Mouse (Mus musculus) small intestine, adult 2 months (tissue): Measurements from ENCODE around the gene Pcolce.

Source experiments
- CTCF ChIP-seq: fragments of 200-500 bp; IDR thresholded peaks from 2 replicates; pipeline ENCODE4 v1.5.1; 2012; ENCODE audit warnings: low read depth, mild to moderate bottlenecking, control low read depth, inconsistent platforms, low read length, moderate library complexity, mixed read lengths; ENCODE audit not compliant: insufficient replicate concordance, insufficient read length; ENCODE audit errors: extremely low read depth
- POLR2A ChIP-seq: fragments of 200-500 bp; IDR thresholded peaks from 2 replicates; pipeline ENCODE4 v1.6.1; 2012; ENCODE audit warnings: low read depth, mild to moderate bottlenecking, control low read depth, inconsistent platforms, low read length, moderate library complexity

- TF ChIP-seq CTCF (no peak), POLR2A (no peak)
These were observed 30.9 kb downstream of the Pcolce start for GRCm38 (mm10) chr5:137582702-137583101.
